Comparison of ENCODE assay signal across 20 mouse cellular contexts in genomic region chr11:117161574-117161973, GRCm38 (mm10).
"Had no signal": no experiment of that assay in that cellular context is flagged by ENCODE, and none has a peak within 500 bp of the region (broad histone marks: within the 10 kb centered on the region; RNA-seq: fewer than 3 reads in every experiment).

No protein-coding gene starts in this region.

- DNase-seq: kidney, adult 8-10 months; kidney, postnatal 10 days; layer of hippocampus, postnatal 36 days; liver; lung, adult 18-20 months; lung, postnatal 10 days; lung, postnatal 36 days; midbrain, embryonic 14.5 days; retina, postnatal 1 day; thymus, adult 18-20 months; thymus, postnatal 14 days had no signal

- H3K4me3 ChIP-seq: kidney, embryonic 15.5 days; left cerebral cortex, adult 2 months; limb, embryonic 13.5 days; liver, embryonic 12.5 days; liver, embryonic 15.5 days; lung, embryonic 15.5 days; neural tube, embryonic 12.5 days; neural tube, embryonic 15.5 days had no signal

- H3K4me1 ChIP-seq: liver, embryonic 12.5 days; liver, embryonic 15.5 days; neural tube, embryonic 12.5 days had no signal

- H3K4me2 ChIP-seq: kidney, embryonic 15.5 days; limb, embryonic 13.5 days; liver, embryonic 12.5 days; liver, embryonic 15.5 days; lung, embryonic 15.5 days; midbrain, embryonic 11.5 days; neural tube, embryonic 12.5 days; neural tube, embryonic 15.5 days had no signal

- H3K9me3 ChIP-seq: kidney, embryonic 15.5 days; liver, embryonic 12.5 days; liver, embryonic 15.5 days; lung, embryonic 15.5 days; neural tube, embryonic 12.5 days; neural tube, embryonic 15.5 days had no signal

- ATAC-seq: liver, embryonic 12.5 days had no signal

- H3K27ac ChIP-seq: kidney, embryonic 15.5 days; left cerebral cortex, adult 2 months; limb, embryonic 13.5 days; liver, embryonic 12.5 days; liver, embryonic 15.5 days; lung, embryonic 15.5 days; neural tube, embryonic 12.5 days; neural tube, embryonic 15.5 days had no signal

- H3K9ac ChIP-seq: kidney, embryonic 15.5 days; limb, embryonic 13.5 days; liver, embryonic 12.5 days; liver, embryonic 15.5 days; lung, embryonic 15.5 days; neural tube, embryonic 12.5 days; neural tube, embryonic 15.5 days had no signal

- H3K27me3 ChIP-seq: kidney, embryonic 15.5 days; limb, embryonic 13.5 days; liver, embryonic 12.5 days; lung, embryonic 15.5 days; neural tube, embryonic 12.5 days; neural tube, embryonic 15.5 days had no signal
